Mouse (Mus musculus) embryo, embryonic 11 days (tissue): Measurements from ENCODE around the gene Trpm7.
A peak's percentile ranks its signal among the peaks of the same experiment; 100 is the strongest.
"Not testable (repeated sequence)": the region's sequence is repeated elsewhere in the genome, so short reads cannot be mapped to it uniquely, and the experiment has no call there.

Source experiments
- DNase-seq: peaks from one replicate; pipeline ENCODE4 v3.0.0-alpha.2; 2015

The Trpm7 gene

GRCm38 (mm10) chr2:126875871-126876796, at the start of gene Trpm7:
Trpm7 (minus strand) TSS chr2:126876230.
- peak; percentile 98 for DNase-seq

DNA sequence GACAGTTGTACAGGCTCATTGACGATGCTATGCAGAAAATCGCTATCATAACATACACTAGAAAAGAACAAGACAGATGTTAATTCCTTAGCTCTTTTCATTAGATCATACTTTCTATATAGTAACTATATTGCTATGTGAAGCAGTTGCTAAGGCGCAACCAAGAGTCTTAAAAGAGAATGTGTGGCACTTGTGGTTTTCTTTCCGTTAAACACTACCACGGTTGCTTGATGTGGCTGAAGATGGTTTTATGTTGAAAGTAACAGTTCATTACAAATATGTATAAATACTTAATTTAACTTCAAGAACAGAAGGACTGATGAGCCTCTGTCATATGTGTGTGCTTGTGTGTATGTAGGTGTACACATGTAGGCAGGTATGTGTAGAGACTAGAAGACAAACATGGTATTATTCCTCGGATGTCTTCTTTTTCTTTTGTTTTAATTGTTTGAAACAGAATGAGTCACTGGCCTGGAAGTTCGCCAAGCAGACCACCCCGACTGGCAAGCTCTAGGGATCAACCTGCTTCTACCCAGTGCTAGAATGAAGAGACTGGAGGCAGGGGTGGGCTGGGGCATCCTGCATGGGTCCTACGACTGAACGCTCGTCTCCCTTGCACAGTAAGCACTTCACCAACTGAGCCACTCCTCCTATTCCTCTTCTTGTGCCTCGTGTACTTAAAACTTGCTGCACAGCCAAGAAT, 44.5 kb upstream of the Trpm7 start:
- no peak for DNase-seq

DNA sequence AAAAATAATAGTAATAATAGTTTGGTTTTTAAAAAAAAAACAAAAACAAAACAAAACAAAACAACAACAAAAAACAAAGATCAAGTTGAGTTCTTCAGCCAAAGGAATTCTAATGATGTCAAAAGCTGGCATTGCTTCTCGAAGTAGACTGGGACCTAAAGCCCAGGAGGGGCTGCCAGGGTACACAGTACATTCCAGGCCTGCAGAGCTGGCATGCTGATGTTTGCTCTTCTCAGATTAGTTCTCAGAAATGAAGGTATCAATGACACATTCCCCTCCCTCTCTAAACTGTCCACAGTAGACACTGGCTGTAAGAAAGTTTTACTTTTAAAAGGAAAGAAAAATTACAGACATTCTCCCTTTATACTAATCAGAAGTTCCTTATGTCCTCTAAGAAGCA, 40.2 kb upstream of the Trpm7 start:
- no peak for DNase-seq

GRCm38 (mm10) chr2:126914096-126914495, 38.1 kb upstream of the Trpm7 start:
- DNase-seq: no peak

GRCm38 (mm10) chr2:126904162-126904561, 28.1 kb upstream of the Trpm7 start:
- no peak for DNase-seq

DNA sequence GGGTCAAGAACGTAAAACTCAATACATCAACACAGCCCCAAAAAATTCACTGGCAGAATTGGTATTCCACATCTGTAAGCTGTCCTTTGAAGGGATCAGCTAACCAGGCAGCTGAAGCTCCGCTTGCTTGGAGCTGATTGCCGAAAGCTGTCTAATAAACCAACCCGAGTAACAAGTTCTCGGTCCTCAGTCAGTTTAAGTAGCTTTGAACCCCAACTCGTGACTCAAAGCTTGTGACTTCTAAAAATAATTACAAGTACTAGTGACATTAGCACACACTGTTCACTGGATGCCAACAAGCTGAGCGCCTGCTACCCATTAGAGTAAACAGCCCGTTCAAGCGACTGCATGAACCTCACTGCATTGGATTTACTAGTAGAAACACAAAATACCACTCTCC, 21.5 kb upstream of the Trpm7 start:
- DNase-seq: no peak

GRCm38 (mm10) chr2:126896941-126897340, 20.9 kb upstream of the Trpm7 start:
- no peak for DNase-seq

DNA sequence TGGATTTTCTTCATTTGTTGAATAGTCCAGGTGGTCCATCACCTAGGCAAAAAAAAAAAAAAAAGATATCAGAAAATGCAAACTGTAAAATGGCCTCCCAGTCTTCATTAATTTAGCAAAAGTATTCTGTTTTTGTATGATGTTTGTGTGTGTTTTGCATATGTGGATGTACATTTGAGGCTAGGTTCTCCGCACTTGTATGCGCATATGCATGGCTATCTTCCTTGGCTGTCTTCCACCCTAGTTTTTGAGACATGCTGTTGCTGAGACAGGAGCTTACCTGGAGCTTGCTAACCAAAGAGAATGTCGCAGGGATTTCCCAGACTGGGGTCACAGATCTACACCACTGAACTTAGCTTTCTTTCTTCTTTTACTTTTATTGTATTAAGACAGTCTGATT, 18.2 kb upstream of the Trpm7 start:
- DNase-seq: no peak

GRCm38 (mm10) chr2:126892316-126892715, 16.3 kb upstream of the Trpm7 start:
- no peak for DNase-seq

DNA sequence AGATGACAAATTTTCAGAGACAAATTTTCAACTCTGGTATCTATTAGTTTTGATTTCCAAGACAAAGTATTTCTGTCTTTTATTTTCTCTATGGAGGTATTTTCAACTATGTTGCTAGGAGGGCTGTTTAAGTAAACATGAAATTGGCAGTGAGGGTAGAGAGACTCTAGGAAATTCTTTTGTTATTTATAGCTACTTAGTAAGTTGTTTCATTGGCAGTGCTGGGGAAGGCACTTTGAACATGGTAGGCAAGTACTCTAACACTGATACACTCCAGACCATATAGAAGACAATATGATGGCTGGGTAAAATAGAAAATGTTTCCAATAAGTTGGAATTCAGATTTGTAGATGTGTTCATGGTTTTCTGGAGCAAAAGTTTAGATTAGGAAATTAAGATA, 15.7 kb upstream of the Trpm7 start:
- no peak for DNase-seq

GRCm38 (mm10) chr2:126887141-126887540, 11.1 kb upstream of the Trpm7 start:
- DNase-seq: no peak

- no peak for DNase-seq
Measured at GRCm38 (mm10) chr2:126885871-126886270, 9.8 kb upstream of the Trpm7 start.

- not testable (repeated sequence) for DNase-seq
Measured at GRCm38 (mm10) chr2:126882711-126883110, 6.7 kb upstream of the Trpm7 start.

DNA sequence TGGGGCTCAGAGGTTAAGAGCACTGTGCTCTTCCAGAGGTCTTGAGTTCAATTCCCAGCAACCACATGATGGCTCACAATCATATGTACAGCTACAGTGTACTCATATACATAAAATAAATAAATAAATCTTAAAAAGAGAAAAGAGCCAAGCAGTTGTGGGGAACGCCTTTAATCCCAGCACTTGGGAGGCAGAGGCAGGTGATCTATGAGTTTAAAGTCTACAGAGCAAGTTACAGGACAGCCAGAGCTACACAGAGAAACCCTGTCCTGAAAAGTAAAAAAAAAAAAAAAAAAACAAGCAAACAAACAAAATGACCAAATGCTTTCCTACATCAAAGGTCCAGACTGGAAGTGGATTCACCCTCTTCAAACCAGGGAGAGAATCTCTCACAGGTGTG, 2.0 kb upstream of the Trpm7 start:
- no peak for DNase-seq

DNA sequence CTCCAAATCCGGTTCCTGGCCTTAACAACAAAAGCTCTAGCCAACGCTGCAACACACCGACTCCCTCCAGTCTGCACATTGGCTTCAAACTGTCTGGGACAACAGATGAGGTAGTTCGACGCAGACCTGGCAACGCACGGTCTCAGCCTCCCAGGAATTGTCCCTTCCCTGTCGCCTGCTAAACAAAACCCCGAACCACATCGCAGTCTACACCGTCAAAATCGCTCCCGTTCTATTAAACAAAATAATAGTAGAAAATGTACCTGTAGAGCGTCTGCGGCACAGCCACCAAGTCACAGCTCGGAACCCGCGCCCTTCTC, 554 bp downstream of the Trpm7 start:
- DNase-seq: peak; percentile 54

DNA sequence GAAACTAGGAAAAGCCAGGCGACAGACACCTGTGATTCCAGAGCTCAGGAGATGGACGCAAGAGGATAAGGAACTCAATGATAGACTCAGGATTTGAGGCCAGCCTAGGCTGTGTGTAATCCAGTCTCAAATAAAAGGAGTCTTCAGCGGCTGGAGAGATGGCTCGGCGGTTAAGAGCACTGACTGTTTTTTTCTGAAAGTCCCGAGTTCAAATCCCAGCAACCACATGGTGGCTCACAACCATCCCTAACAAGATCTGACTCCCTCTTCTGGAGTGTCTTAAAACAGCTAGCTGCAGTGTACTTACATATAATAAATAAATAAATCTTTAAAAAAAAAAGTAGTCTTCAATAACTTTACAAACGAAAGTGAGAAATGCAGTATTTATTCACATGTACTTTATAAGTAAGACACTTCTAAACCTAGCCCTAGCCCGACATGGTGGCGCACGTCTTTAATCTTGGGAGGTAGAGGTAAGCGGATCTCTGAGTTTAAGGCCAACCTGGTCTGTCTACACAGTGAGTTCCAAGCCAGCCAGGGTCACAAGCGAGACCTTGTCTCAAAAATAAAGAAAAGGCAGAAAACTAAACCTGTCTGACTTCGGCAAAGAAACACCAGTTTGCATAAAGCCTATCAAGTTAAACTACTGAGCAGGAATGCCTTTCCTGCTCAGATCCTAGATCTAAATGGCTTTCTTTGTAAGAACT, 1.1 kb downstream of the Trpm7 start:
- DNase-seq: peak; percentile 8

DNA sequence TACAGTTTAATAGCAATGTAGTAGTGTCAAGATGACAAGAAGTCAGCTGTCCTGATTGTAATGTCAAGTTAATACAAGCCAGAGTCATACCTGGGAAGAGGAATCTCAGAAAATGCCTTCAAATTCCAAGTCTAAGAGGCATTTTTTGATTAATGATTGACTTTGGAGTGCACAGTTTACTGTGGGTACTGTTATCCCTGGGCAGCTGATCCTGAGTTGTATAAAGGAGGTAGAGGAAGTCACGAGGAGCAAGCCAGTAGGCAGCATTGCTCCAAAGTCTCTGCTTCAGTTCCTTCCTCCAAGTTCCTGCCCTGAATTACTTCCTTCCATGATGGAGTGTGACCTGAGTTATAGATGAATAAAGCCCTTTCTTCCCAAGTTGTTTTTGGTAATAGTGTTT, 9.7 kb downstream of the Trpm7 start:
- no peak for DNase-seq

GRCm38 (mm10) chr2:126865501-126866199, 10.4 kb downstream of the Trpm7 start:
- DNase-seq: no peak

DNA sequence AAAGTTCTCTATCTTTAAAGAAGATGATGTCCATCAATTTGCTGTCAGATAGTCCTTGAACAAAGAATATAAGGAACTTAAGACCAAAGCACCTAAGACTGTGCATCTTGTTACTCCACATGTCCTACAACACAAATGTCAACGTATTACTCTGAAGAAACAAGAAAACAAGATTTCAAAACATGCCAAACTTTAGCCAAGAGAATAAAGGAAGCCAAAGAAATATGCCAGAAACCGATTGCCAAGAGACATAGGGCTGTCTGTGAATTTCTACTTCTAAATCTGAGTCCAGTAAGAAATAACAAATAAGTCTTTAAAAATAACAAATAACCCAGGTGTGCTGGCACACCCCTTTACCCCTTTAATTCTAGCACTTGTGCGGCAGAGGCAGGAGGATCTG, 11.0 kb downstream of the Trpm7 start:
- no peak for DNase-seq

GRCm38 (mm10) chr2:126844751-126845150, 31.3 kb downstream of the Trpm7 start:
- no peak for DNase-seq

DNA sequence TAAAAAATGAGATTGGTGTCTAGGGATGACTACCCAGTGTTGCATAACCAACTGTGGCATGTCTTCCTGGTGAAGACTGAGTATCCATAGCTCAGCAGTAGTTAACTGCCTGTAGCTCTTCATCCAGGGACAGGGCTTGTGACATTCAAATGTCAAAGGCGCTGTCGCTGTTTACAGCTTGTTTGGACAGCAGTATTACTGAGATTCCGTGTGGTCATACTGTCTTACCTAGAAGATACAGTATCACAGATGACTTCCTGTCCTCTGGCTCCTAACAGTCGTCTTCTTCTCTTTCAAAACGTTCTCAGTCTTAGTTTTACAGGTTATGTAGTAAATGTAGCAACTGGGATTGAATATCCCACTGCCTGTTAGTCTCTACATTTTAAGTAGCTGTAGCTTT, 37.2 kb downstream of the Trpm7 start:
- no peak for DNase-seq

DNA sequence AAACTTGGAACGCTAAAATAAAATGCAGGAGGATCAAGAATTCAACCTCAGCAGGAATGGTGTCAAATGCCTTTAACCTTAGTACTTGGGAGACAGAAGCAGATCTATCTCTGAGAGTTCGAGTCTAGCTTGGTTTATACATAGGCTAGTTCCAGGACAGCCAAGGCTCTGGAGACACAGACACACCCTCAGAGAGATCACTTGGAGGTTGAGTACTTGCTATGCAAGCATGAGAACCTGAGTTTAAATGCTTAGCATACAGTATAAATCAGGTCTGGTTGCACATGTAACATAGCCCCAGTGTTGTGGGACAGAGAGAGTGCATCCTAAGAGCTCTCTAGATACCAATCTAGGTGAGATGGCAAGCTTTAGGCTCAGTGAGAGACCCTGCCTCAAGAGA, 58.6 kb downstream of the Trpm7 start:
- DNase-seq: no peak
